Mouse (Mus musculus): ENCODE results near the gene Fam171a1.

- TF ChIP-seq CTCF (IDR thresholded peaks at IDR 0.05) (no peak), EP300 (IDR thresholded peaks at IDR 0.05) (no peak)
These were observed 20.7 kb downstream of the Fam171a1 start for GRCm38 (mm10) chr2:3134580-3135296.

All from lung, postnatal 0 days (tissue).